Mouse (Mus musculus) neural tube, embryonic 15.5 days (tissue): Measurements from ENCODE around the gene Pla2g7. TPM values are rescaled to one million over a fixed set of nuclear protein-coding genes. Genes with fewer than 3 reads are reported as not detected.

Experiments
- ATAC-seq: fragments of 200-750 bp; cut with Nextera tagmentation; 2 replicates; pipeline ENCODE4 v1.8.0; 2017; ENCODE audit warnings: mild to moderate bottlenecking, moderate TSS enrichment, moderate library complexity; ENCODE audit not compliant: low FRiP score
- H3K27ac ChIP-seq: fragments of 300-500 bp; sonication (generic); replicated peaks from 2 replicates; pipeline ENCODE4 v1.5.1; 2015; ENCODE audit warnings: mild to moderate bottlenecking, inconsistent platforms
- H3K27me3 ChIP-seq: fragments of 300-500 bp; sonication (generic); replicated peaks from 2 replicates; pipeline ENCODE4 v1.6.1; 2015; ENCODE audit warnings: inconsistent platforms
- H3K36me3 ChIP-seq: fragments of 300-500 bp; sonication (generic); 2 replicates; pipeline ENCODE4 v1.6.1; 2015; ENCODE audit warnings: inconsistent platforms
- H3K4me1 ChIP-seq: fragments of 300-500 bp; sonication (generic); 2 replicates; pipeline ENCODE4 v1.6.1; 2015; ENCODE audit warnings: inconsistent platforms
- H3K4me2 ChIP-seq: fragments of 300-500 bp; sonication (generic); 2 replicates; pipeline ENCODE4 v1.6.1; 2015; ENCODE audit warnings: inconsistent platforms, mild to moderate bottlenecking, moderate library complexity
- H3K4me3 ChIP-seq: fragments of 300-500 bp; sonication (generic); replicated peaks from 2 replicates; pipeline ENCODE4 v1.5.1; 2015; ENCODE audit warnings: mild to moderate bottlenecking, inconsistent platforms
- H3K9ac ChIP-seq: fragments of 300-500 bp; sonication (generic); replicated peaks from 2 replicates; pipeline ENCODE4 v1.6.1; 2015; ENCODE audit warnings: mild to moderate bottlenecking, inconsistent platforms
- H3K9me3 ChIP-seq: fragments of 300-500 bp; sonication (generic); replicated peaks from 2 replicates; pipeline ENCODE4 v1.6.1; 2016; ENCODE audit warnings: inconsistent platforms
- WGBS: fragments of 180-500 bp; shearing (Covaris S2); methylation state at CpG from one replicate; pipeline ENCODE4 v1.1.7; 2015; ENCODE audit warnings: mixed read lengths; 5-methylcytosine and 5-hydroxymethylcytosine counted together
- polyA plus RNA-seq: library from polyadenylated mRNA; unstranded; fragments of >200 nt; fragmentation: Nextera tagmentation; extraction: Ambion mirVana; gene quantifications from 2 replicates; pipeline ENCODE4 v1.2.1, GENCODE M21; 2015

Gene Pla2g7
- polyA plus RNA-seq, 1 experiment from 2014 or later, result 72.6 TPM

GRCm38 (mm10) chr17:43629026-43629495 is 61.2 kb downstream of the Pla2g7 start:
- WGBS, result 19% methylated on average over 24 of the region's 24 CpGs
- no peaks in the 10 kb centered on the region for H3K9me3 ChIP-seq
- no peak overlapping the region for H3K27ac ChIP-seq
- peaks cover 34% of the 10 kb centered on the region for H3K27me3 ChIP-seq
- H3K4me2 ChIP-seq, result peak overlapping the region; percentile 94
- peak; percentile 53 for ATAC-seq
- H3K4me3 ChIP-seq, result peak overlapping the region; percentile 46
- peaks cover 14% of the 10 kb centered on the region for H3K4me1 ChIP-seq
- no peaks in the 10 kb centered on the region for H3K36me3 ChIP-seq
- H3K9ac ChIP-seq, result peak overlapping the region; percentile 49; the same call in 1 of the 2 replicates

DNA sequence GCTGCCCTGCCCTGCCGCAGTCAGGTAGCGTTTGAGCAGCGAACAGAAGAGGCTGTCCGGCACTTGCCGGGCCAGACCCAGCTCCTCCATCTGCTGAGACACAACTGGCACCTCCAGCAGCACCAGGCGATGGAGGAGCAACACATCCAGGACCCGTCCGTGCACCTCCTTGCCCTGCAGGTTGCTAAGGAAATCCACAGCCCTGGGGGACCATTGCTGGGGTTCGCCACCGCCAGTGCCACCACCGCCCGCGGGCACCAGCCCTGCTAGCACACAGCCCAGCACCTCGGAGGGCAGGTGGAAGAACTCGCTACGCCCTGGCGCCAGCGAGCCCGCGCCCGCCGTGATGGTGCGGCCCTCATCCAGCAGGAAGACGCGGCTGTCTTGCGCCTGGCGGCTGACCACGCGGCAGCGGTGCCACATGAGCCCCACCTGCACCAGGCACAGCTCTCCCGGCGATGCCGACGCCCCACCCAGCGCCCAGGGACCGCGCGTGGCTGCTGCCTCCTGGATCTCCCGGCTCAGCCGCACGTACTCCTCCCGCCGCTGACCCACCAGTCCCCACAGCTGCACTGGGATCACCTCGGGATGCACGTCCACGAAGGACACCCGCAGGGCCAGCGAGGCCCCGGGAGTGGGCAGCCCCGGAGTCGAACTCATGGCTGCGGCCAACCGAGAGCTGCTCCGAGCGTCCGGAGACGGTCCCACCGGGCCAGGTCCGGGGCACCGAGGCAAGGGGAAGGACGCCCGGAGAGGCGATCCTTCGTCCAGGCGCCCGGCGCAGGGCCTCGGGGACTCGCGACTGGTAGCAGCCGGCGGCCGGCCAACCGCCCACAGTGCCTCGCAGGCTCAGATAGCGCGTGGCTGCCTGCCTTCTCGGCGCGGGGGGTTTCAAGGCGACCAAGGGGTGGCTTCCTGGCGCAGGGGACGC is 61.9 kb downstream of the Pla2g7 start, which contains the start of gene Tdrd6:
Gene Tdrd6 (minus strand): TSS at position 804 of the 931 bp plus-strand sequence.
- WGBS, result 3% methylated on average over 82 of the region's 83 CpGs
- H3K27ac ChIP-seq, result no peak within 1 kb of the TSS
- H3K9me3 ChIP-seq, result no peaks in the 10 kb centered on the region
- H3K4me2 ChIP-seq, result peak within 1 kb of the TSS; percentile 94
- peak within 1 kb of the TSS; percentile 46 for H3K4me3 ChIP-seq
- H3K4me1 ChIP-seq, result peaks cover 14% of the 10 kb centered on the region
- H3K27me3 ChIP-seq, result peaks cover 34% of the 10 kb centered on the region
- no peaks in the 10 kb centered on the region for H3K36me3 ChIP-seq
- peak; percentile 77 for ATAC-seq
- H3K9ac ChIP-seq, result peak within 1 kb of the TSS; percentile 49

GRCm38 (mm10) chr17:43630427-43630760 is 62.5 kb downstream of the Pla2g7 start:
- Histone ChIP-seq H3K4me1 (peaks cover 14% of the 10 kb centered on the region), H3K4me2 (peak overlapping the region; percentile 94), H3K27ac (no peak overlapping the region), H3K4me3 (peak overlapping the region; percentile 46), H3K36me3 (no peaks in the 10 kb centered on the region), H3K9me3 (no peaks in the 10 kb centered on the region), H3K27me3 (peaks cover 34% of the 10 kb centered on the region), H3K9ac (0 out of 2 replicates have a peak overlapping the region, but pooled peaks have one; percentile 49)
- 46% methylated on average over 13 of the region's 13 CpGs for WGBS
- no peak for ATAC-seq

DNA sequence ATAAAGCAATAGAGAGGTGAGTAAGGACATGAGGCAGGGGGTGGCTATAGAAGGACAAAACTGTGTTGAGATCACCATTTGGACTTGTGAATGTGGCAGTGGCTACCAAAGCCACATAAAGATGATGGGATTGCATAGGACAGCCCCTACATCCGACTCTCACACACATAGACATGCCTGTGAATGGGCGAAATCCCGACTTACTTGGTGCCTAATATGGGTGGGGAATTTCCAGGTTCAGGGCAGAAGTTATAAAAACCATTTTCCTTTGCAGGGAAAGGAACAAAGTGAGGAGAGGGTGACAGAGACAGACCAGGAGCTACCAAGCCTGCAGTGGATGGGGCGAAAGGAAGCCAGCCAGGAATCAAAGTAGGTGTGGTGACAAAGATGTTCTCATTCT is 69.2 kb downstream of the Pla2g7 start:
- Histone ChIP-seq H3K4me1 (no peaks in the 10 kb centered on the region), H3K9me3 (0 out of 2 replicates have a peak, but pooled peaks cover 5% of the 10 kb centered on the region), H3K27me3 (no peaks in the 10 kb centered on the region), H3K4me3 (no peak overlapping the region), H3K36me3 (peaks cover 9% of the 10 kb centered on the region; the same call in 1 of the 2 replicates), H3K4me2 (no peak overlapping the region), H3K9ac (no peak overlapping the region), H3K27ac (no peak overlapping the region)
- whole genome bisulfite sequencing, result 98% methylated on average over 4 of the region's 4 CpGs
- no peak for ATAC-seq

GRCm38 (mm10) chr17:43640825-43641224 is 72.9 kb downstream of the Pla2g7 start:
- 0 out of 2 replicates have a peak, but pooled peaks cover 5% of the 10 kb centered on the region for H3K9me3 ChIP-seq
- no peak for ATAC-seq
- peaks cover 41% of the 10 kb centered on the region for H3K36me3 ChIP-seq

DNA sequence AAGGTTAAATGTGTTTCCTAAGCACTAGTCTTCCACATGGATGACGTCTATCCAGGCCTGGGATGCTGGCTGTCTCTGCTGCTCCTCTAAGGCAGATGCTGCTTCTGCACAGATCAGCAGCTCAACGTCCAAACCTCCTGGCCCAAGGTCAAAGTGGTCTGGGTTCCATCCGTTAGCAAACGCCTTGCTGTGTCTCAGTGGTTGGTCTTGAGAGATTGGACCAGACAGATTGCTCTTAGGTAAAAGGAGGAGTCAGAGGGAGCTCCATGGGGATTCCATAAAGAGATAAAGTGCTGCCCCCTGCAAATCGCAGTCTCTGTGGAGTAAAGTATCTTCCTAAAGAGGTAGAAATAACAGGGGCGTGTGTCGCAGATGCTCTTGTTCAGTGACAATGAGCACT is 75.3 kb downstream of the Pla2g7 start:
- ATAC-seq, result no peak
- 76% methylated on average over 7 of the region's 7 CpGs for WGBS
- peaks cover 58% of the 10 kb centered on the region for H3K36me3 ChIP-seq

More at GRCm38 (mm10) chr17:43640825-43641224, 72.9 kb downstream of the Pla2g7 start:
- H3K27ac ChIP-seq, result no peak overlapping the region
- H3K4me2 ChIP-seq, result no peak overlapping the region
- no peaks in the 10 kb centered on the region for H3K27me3 ChIP-seq
- no peak overlapping the region for H3K9ac ChIP-seq
- no peaks in the 10 kb centered on the region for H3K4me1 ChIP-seq
- no peak overlapping the region for H3K4me3 ChIP-seq
- WGBS, result 93% methylated on average over 1 of the region's 1 CpGs

GRCm38 (mm10) chr17:43644375-43644774 is 76.5 kb downstream of the Pla2g7 start:
- ATAC-seq, result no peak
- no peak overlapping the region for H3K27ac ChIP-seq
- H3K9ac ChIP-seq, result no peak overlapping the region
- H3K27me3 ChIP-seq, result no peaks in the 10 kb centered on the region
- H3K9me3 ChIP-seq, result no peaks in the 10 kb centered on the region
- H3K4me2 ChIP-seq, result no peak overlapping the region
- H3K36me3 ChIP-seq, result peaks cover 61% of the 10 kb centered on the region
- 90% methylated on average over 7 of the region's 7 CpGs for WGBS
- H3K4me1 ChIP-seq, result no peaks in the 10 kb centered on the region
- no peak overlapping the region for H3K4me3 ChIP-seq

More for the DNA sequence above, 75.3 kb downstream of the Pla2g7 start:
- Histone ChIP-seq H3K9ac (no peak overlapping the region), H3K4me1 (no peaks in the 10 kb centered on the region), H3K27ac (no peak overlapping the region), H3K27me3 (no peaks in the 10 kb centered on the region), H3K4me2 (no peak overlapping the region), H3K4me3 (no peak overlapping the region), H3K9me3 (no peaks in the 10 kb centered on the region)

- no peak overlapping the region for H3K27ac ChIP-seq
- peaks cover 67% of the 10 kb centered on the region for H3K36me3 ChIP-seq
- 95% methylated on average over 3 of the region's 3 CpGs for WGBS
- no peak for ATAC-seq
- H3K4me3 ChIP-seq, result no peak overlapping the region
- H3K9me3 ChIP-seq, result no peaks in the 10 kb centered on the region
- H3K9ac ChIP-seq, result no peak overlapping the region
- H3K4me2 ChIP-seq, result no peak overlapping the region
- H3K4me1 ChIP-seq, result no peaks in the 10 kb centered on the region
- H3K27me3 ChIP-seq, result no peaks in the 10 kb centered on the region
Measured at GRCm38 (mm10) chr17:43645136-43645535, 77.2 kb downstream of the Pla2g7 start.

DNA sequence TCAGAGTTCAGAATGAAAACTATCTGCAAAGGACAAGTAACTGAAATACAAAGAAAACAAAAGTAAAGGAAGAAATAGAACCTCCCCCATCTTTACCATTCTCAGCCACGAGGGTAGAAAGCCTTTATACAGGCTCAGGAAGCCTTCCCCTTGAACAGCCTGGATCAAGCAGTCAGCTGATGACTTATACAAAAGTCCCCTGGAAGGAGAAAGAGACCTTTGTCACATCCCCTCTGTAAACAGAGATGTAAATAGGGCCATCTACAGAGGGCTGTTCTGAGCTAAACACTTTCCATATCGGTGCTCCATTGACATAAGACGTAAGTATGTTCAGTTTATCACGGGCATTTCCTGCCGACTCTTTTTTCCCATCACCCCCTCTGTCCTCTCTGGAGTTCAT is 79.0 kb downstream of the Pla2g7 start:
- Histone ChIP-seq H3K4me2 (no peak overlapping the region), H3K36me3 (peaks cover 77% of the 10 kb centered on the region), H3K9me3 (no peaks in the 10 kb centered on the region), H3K27ac (no peak overlapping the region), H3K27me3 (no peaks in the 10 kb centered on the region), H3K4me1 (no peaks in the 10 kb centered on the region), H3K9ac (no peak overlapping the region), H3K4me3 (no peak overlapping the region)
- 47% methylated on average over 5 of the region's 5 CpGs for WGBS
- no peak for ATAC-seq

GRCm38 (mm10) chr17:43649641-43650436 is 81.9 kb downstream of the Pla2g7 start:
- H3K4me1 ChIP-seq, result no peaks in the 10 kb centered on the region
- WGBS, result 86% methylated on average over 10 of the region's 10 CpGs
- no peak overlapping the region for H3K4me3 ChIP-seq
- ATAC-seq, result no peak
- no peaks in the 10 kb centered on the region for H3K27me3 ChIP-seq
- H3K9ac ChIP-seq, result no peak overlapping the region
- no peak overlapping the region for H3K27ac ChIP-seq
- H3K4me2 ChIP-seq, result no peak overlapping the region
- H3K36me3 ChIP-seq, result peaks cover 74% of the 10 kb centered on the region
- no peaks in the 10 kb centered on the region for H3K9me3 ChIP-seq

GRCm38 (mm10) chr17:43651314-43652046 is 83.6 kb downstream of the Pla2g7 start:
- no peak overlapping the region for H3K4me3 ChIP-seq
- 78% methylated on average over 14 of the region's 14 CpGs for WGBS
- H3K9ac ChIP-seq, result no peak overlapping the region
- H3K4me1 ChIP-seq, result no peaks in the 10 kb centered on the region
- H3K4me2 ChIP-seq, result no peak overlapping the region
- H3K27ac ChIP-seq, result no peak overlapping the region
- H3K36me3 ChIP-seq, result peaks cover 63% of the 10 kb centered on the region
- H3K9me3 ChIP-seq, result no peaks in the 10 kb centered on the region
- H3K27me3 ChIP-seq, result no peaks in the 10 kb centered on the region
- no peak for ATAC-seq
